Mouse (Mus musculus) C2C12 (cell line): ENCODE data around the gene Gmds. TPM values are rescaled to one million over a fixed set of nuclear protein-coding genes. Genes with fewer than 3 reads are reported as not detected.

ENCODE experiments used
- H3K27me3 ChIP-seq: one replicate; pipeline ENCODE4 v1.6.1; 2011; ENCODE audit not compliant: control insufficient read depth, insufficient read depth, insufficient read length
- H3K36me3 ChIP-seq: one replicate; pipeline ENCODE4 v1.6.1; 2011; ENCODE audit not compliant: control insufficient read depth, insufficient read depth
- H3K4me3 ChIP-seq: one replicate; pipeline ENCODE4 v1.5.1; 2011; ENCODE audit warnings: mild to moderate bottlenecking, control low read depth; ENCODE audit not compliant: poor library complexity, insufficient read depth, severe bottlenecking
- H3K79me2 ChIP-seq: one replicate; pipeline ENCODE4 v1.6.1; 2011; ENCODE audit not compliant: control insufficient read depth, insufficient read depth
- H3K79me3 ChIP-seq: one replicate; pipeline ENCODE4 v1.6.1; 2011; ENCODE audit warnings: low read depth, control low read depth
- H3ac ChIP-seq: one replicate; pipeline ENCODE3; 2011; ENCODE audit warnings: low read depth; ENCODE audit not compliant: control insufficient read depth, insufficient read length
- CEBPB ChIP-seq: IDR thresholded peaks from one replicate; pipeline ENCODE4 v1.6.1; 2011; ENCODE audit warnings: low read depth, mild to moderate bottlenecking, control low read depth, moderate library complexity
- CTCF ChIP-seq: IDR thresholded peaks from one replicate; pipeline ENCODE4 v1.5.1; 2011; ENCODE audit not compliant: control insufficient read depth, insufficient read depth, insufficient read length
- FOSL1 ChIP-seq: IDR thresholded peaks from one replicate; pipeline ENCODE4 v1.8.0; 2011; ENCODE audit warnings: mild to moderate bottlenecking, low read length; ENCODE audit not compliant: poor library complexity, insufficient read depth, severe bottlenecking
- MAX ChIP-seq: IDR thresholded peaks from one replicate; pipeline ENCODE4 v1.6.1; 2011; ENCODE audit warnings: mild to moderate bottlenecking, control low read depth
- MYOD1 ChIP-seq: IDR thresholded peaks from one replicate; pipeline ENCODE4 v1.6.1; 2011; ENCODE audit warnings: low read depth; ENCODE audit not compliant: control insufficient read depth, insufficient read length
- MYOG ChIP-seq: IDR thresholded peaks from one replicate; pipeline ENCODE4 v1.6.1; 2011; ENCODE audit not compliant: control insufficient read depth, insufficient read length; ENCODE audit errors: extremely low read depth
- USF1 ChIP-seq: IDR thresholded peaks from one replicate; pipeline ENCODE4 v1.6.1; 2011; ENCODE audit warnings: low read depth, mild to moderate bottlenecking, control low read depth, moderate library complexity
- polyA plus RNA-seq: library from polyadenylated mRNA; unstranded; fragments of >200 nt; fragmentation: generic; extraction: Trizol; gene quantifications from one replicate; pipeline ENCODE4 v1.2.1, GENCODE M21; 2012; ENCODE audit warnings: missing spikeins

Gmds gene
- polyA plus RNA-seq, 1 experiment, result 21.1 TPM

- no peak overlapping the region for H3ac ChIP-seq
- H3K27me3 ChIP-seq, result no peaks in the 10 kb centered on the region
- H3K36me3 ChIP-seq, result no peaks in the 10 kb centered on the region
- H3K4me3 ChIP-seq, result no peak overlapping the region
- H3K79me3 ChIP-seq, result no peaks in the 10 kb centered on the region
- TF ChIP-seq CTCF (no peak), MYOG (no peak), MYOD1 (no peak), USF1 (no peak), MAX (no peak), FOSL1 (no peak), CEBPB (no peak)
- no peaks in the 10 kb centered on the region for H3K79me2 ChIP-seq
Measured at GRCm38 (mm10) chr13:31885769-31886168, 452.8 kb downstream of the Gmds start.

DNA sequence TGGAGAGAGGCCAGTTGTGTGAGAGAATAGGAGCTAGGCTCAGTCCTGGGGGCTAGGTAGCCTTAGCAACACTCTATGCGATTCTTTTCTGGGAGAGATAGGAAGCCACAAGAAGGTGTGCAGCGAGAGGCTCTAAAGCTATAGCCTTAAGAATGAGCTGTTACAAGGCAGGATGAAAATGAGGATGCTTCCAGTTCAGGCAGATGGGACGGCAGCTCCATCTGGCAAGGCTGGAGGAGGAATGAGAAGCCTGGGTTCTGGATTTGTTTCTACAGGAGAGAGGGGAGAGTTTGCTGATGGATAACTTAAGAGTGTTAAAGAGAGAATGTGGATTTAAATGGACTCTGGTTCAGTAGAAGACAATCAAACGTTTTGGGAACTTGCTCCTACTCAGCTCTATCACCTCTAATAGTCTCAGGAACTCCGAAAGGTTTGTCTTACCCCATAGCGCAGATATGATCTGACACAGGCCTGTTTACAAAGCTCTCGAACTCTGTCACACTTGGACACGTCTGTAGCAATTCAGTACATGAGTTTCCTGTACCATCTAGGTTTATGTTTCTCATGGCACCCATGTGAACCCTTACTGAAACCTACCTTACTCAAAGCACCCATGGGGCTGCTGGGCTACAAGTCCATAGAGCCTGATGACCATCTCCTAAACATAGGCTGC lies 459.6 kb downstream of the Gmds start:
- Histone ChIP-seq H3K4me3 (no peak overlapping the region), H3ac (no peak overlapping the region), H3K36me3 (no peaks in the 10 kb centered on the region), H3K79me3 (no peaks in the 10 kb centered on the region), H3K79me2 (no peaks in the 10 kb centered on the region), H3K27me3 (no peaks in the 10 kb centered on the region)
- no peak for TF ChIP-seq MYOG
- no peak for TF ChIP-seq USF1
- no peak for TF ChIP-seq CEBPB
- TF ChIP-seq MYOD1, result no peak
- no peak for TF ChIP-seq MAX

GRCm38 (mm10) chr13:31877061-31877460 lies 461.5 kb downstream of the Gmds start:
- no peaks in the 10 kb centered on the region for H3K27me3 ChIP-seq
- no peaks in the 10 kb centered on the region for H3K79me2 ChIP-seq
- no peak for TF ChIP-seq MAX
- no peak for TF ChIP-seq USF1
- no peak for TF ChIP-seq FOSL1
- no peak for TF ChIP-seq MYOG
- TF ChIP-seq CEBPB, result no peak
- no peak for TF ChIP-seq MYOD1
- TF ChIP-seq CTCF, result no peak

DNA sequence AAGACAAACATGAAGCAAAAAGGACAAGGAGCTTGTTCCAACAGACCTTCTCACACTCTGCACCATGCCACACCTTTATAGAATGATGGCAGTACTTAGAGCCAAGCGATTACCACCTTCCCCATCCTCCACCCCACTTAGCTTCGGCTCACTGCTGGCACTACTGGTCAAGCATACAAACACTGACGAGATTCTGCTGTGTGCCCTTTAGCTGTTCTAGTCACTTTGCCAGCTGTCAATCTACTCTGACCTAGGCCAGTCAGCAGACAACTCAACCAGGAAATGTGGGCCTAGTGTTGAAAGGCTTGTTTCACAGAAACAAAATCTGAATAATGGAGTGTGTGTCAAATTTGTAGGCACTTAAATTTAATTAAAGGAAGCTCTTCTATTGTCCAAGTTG lies 464.1 kb downstream of the Gmds start:
- Histone ChIP-seq H3K79me3 (no peaks in the 10 kb centered on the region), H3ac (no peak overlapping the region), H3K79me2 (no peaks in the 10 kb centered on the region), H3K27me3 (no peaks in the 10 kb centered on the region), H3K36me3 (no peaks in the 10 kb centered on the region), H3K4me3 (no peak overlapping the region)
- TF ChIP-seq FOSL1 (no peak), MAX (no peak), MYOG (no peak), CTCF (no peak), USF1 (no peak), CEBPB (no peak), MYOD1 (no peak)

More at GRCm38 (mm10) chr13:31877061-31877460, 461.5 kb downstream of the Gmds start:
- H3K79me3 ChIP-seq, result no peaks in the 10 kb centered on the region
- H3K4me3 ChIP-seq, result no peak overlapping the region
- no peaks in the 10 kb centered on the region for H3K36me3 ChIP-seq
- H3ac ChIP-seq, result no peak overlapping the region

DNA sequence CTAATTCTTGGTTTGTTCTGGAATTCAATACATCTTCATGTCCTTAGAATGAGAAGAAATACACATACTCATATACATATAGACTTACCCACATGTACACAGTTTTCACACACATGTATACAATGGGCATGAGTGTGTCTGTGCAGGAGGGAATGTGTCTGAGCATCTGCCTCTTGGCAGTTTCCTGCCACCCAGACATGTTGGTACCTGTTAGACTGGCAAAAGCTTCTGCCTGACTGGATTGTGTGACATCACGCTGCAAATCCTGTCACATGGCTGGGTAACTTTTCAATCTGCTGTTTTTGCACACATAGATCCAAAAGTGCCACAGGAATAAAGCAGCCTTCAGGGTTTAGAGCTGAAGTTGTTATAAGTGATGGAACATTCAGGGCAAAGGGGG lies 465.3 kb downstream of the Gmds start:
- no peaks in the 10 kb centered on the region for H3K27me3 ChIP-seq

DNA sequence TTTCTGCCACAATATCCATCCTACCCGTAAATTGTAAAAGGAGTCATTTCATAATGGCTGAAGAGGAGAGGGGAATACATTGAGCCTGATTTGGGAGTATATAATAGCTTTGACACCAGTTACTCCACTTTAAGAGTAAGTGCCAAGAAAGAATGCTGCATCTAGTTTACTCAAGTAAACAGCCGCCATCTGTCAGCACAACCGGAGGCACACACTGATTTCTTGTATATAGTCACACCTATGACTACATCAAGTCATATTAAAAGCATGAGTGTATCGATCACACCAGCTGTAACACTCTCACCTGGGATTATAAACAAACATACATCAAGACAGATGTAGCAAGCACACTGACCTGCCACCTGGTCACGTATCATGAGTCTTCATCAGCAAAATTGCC lies 473.8 kb downstream of the Gmds start:
- Histone ChIP-seq H3K27me3 (no peaks in the 10 kb centered on the region), H3K36me3 (no peaks in the 10 kb centered on the region), H3K79me2 (no peaks in the 10 kb centered on the region), H3K4me3 (no peak overlapping the region), H3K79me3 (no peaks in the 10 kb centered on the region), H3ac (no peak overlapping the region)
- TF ChIP-seq CEBPB (no peak), MYOG (no peak), CTCF (no peak), MYOD1 (no peak), USF1 (no peak), FOSL1 (no peak), MAX (no peak)

More for the DNA sequence above, 465.3 kb downstream of the Gmds start:
- Histone ChIP-seq H3K79me3 (no peaks in the 10 kb centered on the region), H3K4me3 (no peak overlapping the region), H3ac (no peak overlapping the region), H3K79me2 (no peaks in the 10 kb centered on the region), H3K36me3 (no peaks in the 10 kb centered on the region)
- TF ChIP-seq MYOD1, result no peak
- TF ChIP-seq MAX, result no peak
- TF ChIP-seq MYOG, result no peak
- TF ChIP-seq FOSL1, result no peak
- TF ChIP-seq CEBPB, result no peak
- TF ChIP-seq CTCF, result no peak
- TF ChIP-seq USF1, result no peak
